Mouse (Mus musculus): Measurements from ENCODE around the gene Tnfrsf26. TPM values are rescaled to one million over a fixed set of nuclear protein-coding genes. Genes with fewer than 3 reads are reported as not detected.

The Tnfrsf26 gene
- polyA plus RNA-seq, 1 experiment from 2014 or later, result 0.17 TPM

- no peak for DNase-seq (ENCODE audit: low spot score)
- Histone ChIP-seq H3K4me2 (replicated peaks; ENCODE audit: low read depth) (no peak overlapping the region), H3K4me3 (ENCODE audit: low read depth, low read length) (no peak overlapping the region), H3K36me3 (ENCODE audit: control insufficient read depth, insufficient read depth, low read length) (no peaks in the 10 kb centered on the region), H3K9ac (ENCODE audit: low read length) (no peak overlapping the region), H3K27me3 (ENCODE audit: control insufficient read depth, insufficient read depth, low read length) (no peaks in the 10 kb centered on the region), H3K9me3 (ENCODE audit: control insufficient read depth, low read length) (no peaks in the 10 kb centered on the region), H3K27ac (replicated peaks) (no peak overlapping the region), H3K4me1 (replicated peaks; ENCODE audit: control insufficient read depth, insufficient read depth) (no peaks in the 10 kb centered on the region)
- ATAC-seq (ENCODE audit: low FRiP score, low TSS enrichment), result no peak
- 61% methylated on average over 2 of the region's 2 CpGs for WGBS
- TF ChIP-seq CTCF (IDR thresholded peaks at IDR 0.05; ENCODE audit: low read depth) (no peak), EP300 (optimal IDR thresholded peaks at IDR 0.05) (no peak)
Observed at GRCm38 (mm10) chr7:143626178-143626577, 2.3 kb downstream of the Tnfrsf26 start.

GRCm38 (mm10) chr7:143625151-143625550 is 3.4 kb downstream of the Tnfrsf26 start:
- H3K36me3 ChIP-seq (ENCODE audit: control insufficient read depth, insufficient read depth, low read length), result no peaks in the 10 kb centered on the region
- H3K27ac ChIP-seq (replicated peaks), result no peak overlapping the region
- no peaks in the 10 kb centered on the region for H3K9me3 ChIP-seq (ENCODE audit: control insufficient read depth, low read length)
- no peak overlapping the region for H3K4me3 ChIP-seq (ENCODE audit: low read depth, low read length)
- H3K9ac ChIP-seq (ENCODE audit: low read length), result no peak overlapping the region
- no peaks in the 10 kb centered on the region for H3K4me1 ChIP-seq (replicated peaks; ENCODE audit: control insufficient read depth, insufficient read depth)
- ATAC-seq (ENCODE audit: low FRiP score, low TSS enrichment), result no peak
- 59% methylated on average over 5 of the region's 5 CpGs for WGBS
- no peak overlapping the region for H3K4me2 ChIP-seq (replicated peaks; ENCODE audit: low read depth)
- DNase-seq (ENCODE audit: low spot score), result no peak
- TF ChIP-seq EP300 (optimal IDR thresholded peaks at IDR 0.05), result no peak
- no peak for TF ChIP-seq CTCF (IDR thresholded peaks at IDR 0.05; ENCODE audit: low read depth)
- no peaks in the 10 kb centered on the region for H3K27me3 ChIP-seq (ENCODE audit: control insufficient read depth, insufficient read depth, low read length)

- WGBS, result 70% methylated on average over 3 of the region's 3 CpGs
- no peaks in the 10 kb centered on the region for H3K27me3 ChIP-seq (ENCODE audit: control insufficient read depth, insufficient read depth, low read length)
- no peaks in the 10 kb centered on the region for H3K36me3 ChIP-seq (ENCODE audit: control insufficient read depth, insufficient read depth, low read length)
- H3K4me1 ChIP-seq (replicated peaks; ENCODE audit: control insufficient read depth, insufficient read depth), result no peaks in the 10 kb centered on the region
- no peak for TF ChIP-seq EP300 (optimal IDR thresholded peaks at IDR 0.05)
- no peak for TF ChIP-seq CTCF (IDR thresholded peaks at IDR 0.05; ENCODE audit: low read depth)
- H3K9me3 ChIP-seq (ENCODE audit: control insufficient read depth, low read length), result no peaks in the 10 kb centered on the region
- no peak overlapping the region for H3K9ac ChIP-seq (ENCODE audit: low read length)
- H3K4me3 ChIP-seq (ENCODE audit: low read depth, low read length), result no peak overlapping the region
- no peak overlapping the region for H3K27ac ChIP-seq (replicated peaks)
- DNase-seq (ENCODE audit: low spot score), result no peak
- no peak overlapping the region for H3K4me2 ChIP-seq (replicated peaks; ENCODE audit: low read depth)
- no peak for ATAC-seq (ENCODE audit: low FRiP score, low TSS enrichment)
Observed at GRCm38 (mm10) chr7:143624561-143624960, 4.0 kb downstream of the Tnfrsf26 start.

- no peak overlapping the region for H3K9ac ChIP-seq (ENCODE audit: low read length)
- H3K27me3 ChIP-seq (ENCODE audit: control insufficient read depth, insufficient read depth, low read length), result no peaks in the 10 kb centered on the region
- TF ChIP-seq EP300 (optimal IDR thresholded peaks at IDR 0.05) (no peak), CTCF (IDR thresholded peaks at IDR 0.05; ENCODE audit: low read depth) (no peak)
- no peak for ATAC-seq (ENCODE audit: low FRiP score, low TSS enrichment)
- H3K4me3 ChIP-seq (ENCODE audit: low read depth, low read length), result no peak overlapping the region
- no peaks in the 10 kb centered on the region for H3K36me3 ChIP-seq (ENCODE audit: control insufficient read depth, insufficient read depth, low read length)
- 39% methylated on average over 1 of the region's 1 CpGs for WGBS
- no peaks in the 10 kb centered on the region for H3K4me1 ChIP-seq (replicated peaks; ENCODE audit: control insufficient read depth, insufficient read depth)
- H3K27ac ChIP-seq (replicated peaks), result no peak overlapping the region
- H3K4me2 ChIP-seq (replicated peaks; ENCODE audit: low read depth), result no peak overlapping the region
- DNase-seq (ENCODE audit: low spot score), result no peak
- no peaks in the 10 kb centered on the region for H3K9me3 ChIP-seq (ENCODE audit: control insufficient read depth, low read length)
Observed at GRCm38 (mm10) chr7:143620951-143621350, 7.6 kb downstream of the Tnfrsf26 start.

- WGBS, result 31% methylated on average over 9 of the region's 9 CpGs
- Histone ChIP-seq H3K9me3 (ENCODE audit: control insufficient read depth, low read length) (no peaks in the 10 kb centered on the region), H3K4me2 (replicated peaks; ENCODE audit: low read depth) (no peak overlapping the region), H3K4me3 (ENCODE audit: low read depth, low read length) (no peak overlapping the region), H3K27ac (replicated peaks) (peak overlapping the region; percentile 49), H3K27me3 (ENCODE audit: control insufficient read depth, insufficient read depth, low read length) (no peaks in the 10 kb centered on the region), H3K4me1 (replicated peaks; ENCODE audit: control insufficient read depth, insufficient read depth) (no peaks in the 10 kb centered on the region), H3K36me3 (ENCODE audit: control insufficient read depth, insufficient read depth, low read length) (no peaks in the 10 kb centered on the region), H3K9ac (ENCODE audit: low read length) (no peak overlapping the region)
- TF ChIP-seq CTCF (IDR thresholded peaks at IDR 0.05; ENCODE audit: low read depth) (no peak), EP300 (optimal IDR thresholded peaks at IDR 0.05) (no peak)
- ATAC-seq (ENCODE audit: low FRiP score, low TSS enrichment) (peak; percentile 92), DNase-seq (ENCODE audit: low spot score) (peak; percentile 59)
Observed at GRCm38 (mm10) chr7:143614404-143615135, 14.0 kb downstream of the Tnfrsf26 start.

- H3K36me3 ChIP-seq (ENCODE audit: control insufficient read depth, insufficient read depth, low read length), result no peaks in the 10 kb centered on the region
- H3K27me3 ChIP-seq (ENCODE audit: control insufficient read depth, insufficient read depth, low read length), result no peaks in the 10 kb centered on the region
- DNase-seq (ENCODE audit: low spot score) (no peak), ATAC-seq (ENCODE audit: low FRiP score, low TSS enrichment) (no peak)
- TF ChIP-seq CTCF (IDR thresholded peaks at IDR 0.05; ENCODE audit: low read depth) (peak; percentile 57), EP300 (optimal IDR thresholded peaks at IDR 0.05) (no peak)
- no peak overlapping the region for H3K4me2 ChIP-seq (replicated peaks; ENCODE audit: low read depth)
- no peak overlapping the region for H3K9ac ChIP-seq (ENCODE audit: low read length)
- no peak overlapping the region for H3K4me3 ChIP-seq (ENCODE audit: low read depth, low read length)
- H3K9me3 ChIP-seq (ENCODE audit: control insufficient read depth, low read length), result no peaks in the 10 kb centered on the region
- 62% methylated on average over 3 of the region's 3 CpGs for WGBS
- H3K27ac ChIP-seq (replicated peaks), result no peak overlapping the region
- H3K4me1 ChIP-seq (replicated peaks; ENCODE audit: control insufficient read depth, insufficient read depth), result no peaks in the 10 kb centered on the region
Observed at GRCm38 (mm10) chr7:143612215-143612614, 16.3 kb downstream of the Tnfrsf26 start.

Data from stomach, postnatal 0 days (tissue).